Mouse (Mus musculus): ENCODE measurements at regions not wholly inside any gene's neighbourhood (a gene's known extent, or its start where the extent isn't known, plus 50 kb on each side); places are given as distances from the start of the nearest gene placed in this dataset.

- in situ Hi-C loops (cut with MboI; ENCODE audit: low sequenced_read_pairs in 2 of 2, unreplicated experiment in 2 of 2): no loop called here
- no peak for DNase-seq (ENCODE audit: low read depth, low spot score)
- H3K9me3 ChIP-seq (ENCODE audit: control insufficient read depth, insufficient read depth, low read depth, low read length): no peaks in the 10 kb centered on the region
- H3K9ac ChIP-seq (ENCODE audit: insufficient read depth, low read depth, low read length, poor library complexity, severe bottlenecking): no peak overlapping the region
- no peak overlapping the region for H3K4me3 ChIP-seq (ENCODE audit: insufficient read depth in 1 of 2, low read depth in 1 of 2, low read length in 2 of 2, poor library complexity in 1 of 2, severe bottlenecking in 1 of 2)
- H3K27ac ChIP-seq (ENCODE audit: insufficient read depth, low read depth, low read length, poor library complexity, severe bottlenecking): no peak overlapping the region
- TF ChIP-seq CHD2 (IDR thresholded peaks at IDR 0.05; ENCODE audit: low read depth, low read length) (no peak), HCFC1 (IDR thresholded peaks at IDR 0.05; ENCODE audit: borderline replicate concordance, insufficient read depth, low read length) (no peak), MAFK (IDR thresholded peaks at IDR 0.05; ENCODE audit: insufficient read depth, low read depth, low read length) (no peak), ZC3H11A (IDR thresholded peaks at IDR 0.05; ENCODE audit: borderline replicate concordance, low read depth, low read length) (no peak), ZNF384 (IDR thresholded peaks at IDR 0.05; ENCODE audit: low read depth, low read length) (no peak)
- H3K36me3 ChIP-seq (ENCODE audit: control insufficient read depth, insufficient read depth, low read length, poor library complexity, severe bottlenecking): no peaks in the 10 kb centered on the region
- no peaks in the 10 kb centered on the region for H3K4me1 ChIP-seq (ENCODE audit: control insufficient read depth in 2 of 2, insufficient read depth in 2 of 2, low read length in 2 of 2, poor library complexity in 1 of 2)
Measured at GRCm38 (mm10) chr9:23651300-23651699, 428.4 kb downstream of the Bmper start.

GRCm38 (mm10) chr9:23653086-23653485 is 430.2 kb downstream of the Bmper start:
- no peak overlapping the region for H3K9ac ChIP-seq (ENCODE audit: insufficient read depth, low read depth, low read length, poor library complexity, severe bottlenecking)
- no peaks in the 10 kb centered on the region for H3K9me3 ChIP-seq (ENCODE audit: control insufficient read depth, insufficient read depth, low read depth, low read length)
- in situ Hi-C loops (cut with MboI; ENCODE audit: low sequenced_read_pairs in 2 of 2, unreplicated experiment in 2 of 2): no loop called here
- DNase-seq (ENCODE audit: low read depth, low spot score): no peak
- no peak overlapping the region for H3K4me3 ChIP-seq (ENCODE audit: insufficient read depth in 1 of 2, low read depth in 1 of 2, low read length in 2 of 2, poor library complexity in 1 of 2, severe bottlenecking in 1 of 2)
- H3K4me1 ChIP-seq (ENCODE audit: control insufficient read depth in 2 of 2, insufficient read depth in 2 of 2, low read length in 2 of 2, poor library complexity in 1 of 2): no peaks in the 10 kb centered on the region
- H3K27ac ChIP-seq (ENCODE audit: insufficient read depth, low read depth, low read length, poor library complexity, severe bottlenecking): no peak overlapping the region
- TF ChIP-seq CHD2 (IDR thresholded peaks at IDR 0.05; ENCODE audit: low read depth, low read length): no peak
- TF ChIP-seq HCFC1 (IDR thresholded peaks at IDR 0.05; ENCODE audit: borderline replicate concordance, insufficient read depth, low read length): no peak
- no peak for TF ChIP-seq MAFK (IDR thresholded peaks at IDR 0.05; ENCODE audit: insufficient read depth, low read depth, low read length)
- TF ChIP-seq ZC3H11A (IDR thresholded peaks at IDR 0.05; ENCODE audit: borderline replicate concordance, low read depth, low read length): no peak
- TF ChIP-seq ZNF384 (IDR thresholded peaks at IDR 0.05; ENCODE audit: low read depth, low read length): no peak
- no peaks in the 10 kb centered on the region for H3K36me3 ChIP-seq (ENCODE audit: control insufficient read depth, insufficient read depth, low read length, poor library complexity, severe bottlenecking)

GRCm38 (mm10) chr9:23654777-23655176 is 431.9 kb downstream of the Bmper start:
- Histone ChIP-seq H3K4me1 (ENCODE audit: control insufficient read depth in 2 of 2, insufficient read depth in 2 of 2, low read length in 2 of 2, poor library complexity in 1 of 2) (no peaks in the 10 kb centered on the region), H3K9me3 (ENCODE audit: control insufficient read depth, insufficient read depth, low read depth, low read length) (no peaks in the 10 kb centered on the region), H3K9ac (ENCODE audit: insufficient read depth, low read depth, low read length, poor library complexity, severe bottlenecking) (no peak overlapping the region), H3K4me3 (ENCODE audit: insufficient read depth in 1 of 2, low read depth in 1 of 2, low read length in 2 of 2, poor library complexity in 1 of 2, severe bottlenecking in 1 of 2) (no peak overlapping the region), H3K27ac (ENCODE audit: insufficient read depth, low read depth, low read length, poor library complexity, severe bottlenecking) (no peak overlapping the region), H3K36me3 (ENCODE audit: control insufficient read depth, insufficient read depth, low read length, poor library complexity, severe bottlenecking) (no peaks in the 10 kb centered on the region)
- in situ Hi-C loops (cut with MboI; ENCODE audit: low sequenced_read_pairs in 2 of 2, unreplicated experiment in 2 of 2): no loop called here
- DNase-seq (ENCODE audit: low read depth, low spot score): no peak
- TF ChIP-seq ZC3H11A (IDR thresholded peaks at IDR 0.05; ENCODE audit: borderline replicate concordance, low read depth, low read length) (no peak), HCFC1 (IDR thresholded peaks at IDR 0.05; ENCODE audit: borderline replicate concordance, insufficient read depth, low read length) (no peak), MAFK (IDR thresholded peaks at IDR 0.05; ENCODE audit: insufficient read depth, low read depth, low read length) (no peak), ZNF384 (IDR thresholded peaks at IDR 0.05; ENCODE audit: low read depth, low read length) (no peak)

- Histone ChIP-seq H3K9me3 (ENCODE audit: control insufficient read depth, insufficient read depth, low read depth, low read length) (no peaks in the 10 kb centered on the region), H3K9ac (ENCODE audit: insufficient read depth, low read depth, low read length, poor library complexity, severe bottlenecking) (no peak overlapping the region), H3K36me3 (ENCODE audit: control insufficient read depth, insufficient read depth, low read length, poor library complexity, severe bottlenecking) (no peaks in the 10 kb centered on the region), H3K4me1 (ENCODE audit: control insufficient read depth in 2 of 2, insufficient read depth in 2 of 2, low read length in 2 of 2, poor library complexity in 1 of 2) (no peaks in the 10 kb centered on the region), H3K27ac (ENCODE audit: insufficient read depth, low read depth, low read length, poor library complexity, severe bottlenecking) (no peak overlapping the region), H3K4me3 (ENCODE audit: insufficient read depth in 1 of 2, low read depth in 1 of 2, low read length in 2 of 2, poor library complexity in 1 of 2, severe bottlenecking in 1 of 2) (no peak overlapping the region)
- in situ Hi-C loops (cut with MboI; ENCODE audit: low sequenced_read_pairs in 2 of 2, unreplicated experiment in 2 of 2): no loop called here
- no peak for DNase-seq (ENCODE audit: low read depth, low spot score)
- no peak for TF ChIP-seq ZC3H11A (IDR thresholded peaks at IDR 0.05; ENCODE audit: borderline replicate concordance, low read depth, low read length)
- no peak for TF ChIP-seq ZNF384 (IDR thresholded peaks at IDR 0.05; ENCODE audit: low read depth, low read length)
- no peak for TF ChIP-seq MAFK (IDR thresholded peaks at IDR 0.05; ENCODE audit: insufficient read depth, low read depth, low read length)
- no peak for TF ChIP-seq CHD2 (IDR thresholded peaks at IDR 0.05; ENCODE audit: low read depth, low read length)
- no peak for TF ChIP-seq HCFC1 (IDR thresholded peaks at IDR 0.05; ENCODE audit: borderline replicate concordance, insufficient read depth, low read length)
Measured at GRCm38 (mm10) chr9:23665960-23666359, 431.8 kb upstream of the Npsr1 start.

GRCm38 (mm10) chr9:23669230-23669629 is 428.6 kb upstream of the Npsr1 start:
- no peak overlapping the region for H3K4me3 ChIP-seq (ENCODE audit: insufficient read depth in 1 of 2, low read depth in 1 of 2, low read length in 2 of 2, poor library complexity in 1 of 2, severe bottlenecking in 1 of 2)
- no peak for DNase-seq (ENCODE audit: low read depth, low spot score)
- no peak overlapping the region for H3K27ac ChIP-seq (ENCODE audit: insufficient read depth, low read depth, low read length, poor library complexity, severe bottlenecking)
- H3K36me3 ChIP-seq (ENCODE audit: control insufficient read depth, insufficient read depth, low read length, poor library complexity, severe bottlenecking): no peaks in the 10 kb centered on the region
- no peaks in the 10 kb centered on the region for H3K4me1 ChIP-seq (ENCODE audit: control insufficient read depth in 2 of 2, insufficient read depth in 2 of 2, low read length in 2 of 2, poor library complexity in 1 of 2)
- TF ChIP-seq MAFK (IDR thresholded peaks at IDR 0.05; ENCODE audit: insufficient read depth, low read depth, low read length): no peak
- no peaks in the 10 kb centered on the region for H3K9me3 ChIP-seq (ENCODE audit: control insufficient read depth, insufficient read depth, low read depth, low read length)
- in situ Hi-C loops (cut with MboI; ENCODE audit: low sequenced_read_pairs in 2 of 2, unreplicated experiment in 2 of 2): no loop called here
- H3K9ac ChIP-seq (ENCODE audit: insufficient read depth, low read depth, low read length, poor library complexity, severe bottlenecking): no peak overlapping the region
